Mouse (Mus musculus): ENCODE measurements around the gene Csk. TPM values are rescaled to one million over a fixed set of nuclear protein-coding genes. Genes with fewer than 3 reads are reported as not detected.

Csk gene
- polyA plus RNA-seq, 1 experiment, result 79.3 TPM

- Histone ChIP-seq H3K4me1 (ENCODE audit: control insufficient read depth, insufficient read depth, low read length) (peaks cover 2% of the 10 kb centered on the region; the same call in 1 of the 2 replicates), H3K4me3 (replicated peaks; ENCODE audit: extremely low read depth, low read depth, low read length) (no peak overlapping the region)
- TF ChIP-seq POLR2A (IDR thresholded peaks at IDR 0.05; ENCODE audit: borderline replicate concordance, extremely low read depth, low read depth, low read length) (no peak), CTCF (IDR thresholded peaks at IDR 0.05; ENCODE audit: insufficient read depth, low read length) (no peak)
- DNase-seq, result no peak
- 76% methylated on average over 3 of the region's 3 CpGs for WGBS
Measured at GRCm38 (mm10) chr9:57584991-57585390, 68.4 kb downstream of the Csk start.

GRCm38 (mm10) chr9:57577144-57577849, 76.1 kb downstream of the Csk start:
- no peak for TF ChIP-seq POLR2A (IDR thresholded peaks at IDR 0.05; ENCODE audit: borderline replicate concordance, extremely low read depth, low read depth, low read length)
- TF ChIP-seq CTCF (IDR thresholded peaks at IDR 0.05; ENCODE audit: insufficient read depth, low read length), result no peak
- H3K4me3 ChIP-seq (replicated peaks; ENCODE audit: extremely low read depth, low read depth, low read length), result no peak overlapping the region
- WGBS, result 68% methylated on average over 6 of the region's 6 CpGs
- no peaks in the 10 kb centered on the region for H3K4me1 ChIP-seq (ENCODE audit: control insufficient read depth, insufficient read depth, low read length)
- DNase-seq, result no peak

Other genes starting within 250 kb of the Csk start
- gene Ppcdc, start 213.5 kb downstream of the Csk start, polyA plus RNA-seq (2012; rRNA removed), result 30.8 and 36.1 TPM in 2 replicates
- gene Scamp5, start 185.6 kb downstream of the Csk start, polyA plus RNA-seq (2012; rRNA removed), result 10.9 and 12.0 TPM in 2 replicates
- 1.6 and 2.0 TPM in 2 replicates for gene Rpp25, start 149.6 kb downstream of the Csk start, polyA plus RNA-seq (2012; rRNA removed)
- 166 and 181 TPM in 2 replicates for gene Cox5a, start 132.4 kb downstream of the Csk start, polyA plus RNA-seq (2012; rRNA removed)
- gene Fam219b, start 116.1 kb downstream of the Csk start, polyA plus RNA-seq (2012; rRNA removed), result 9.5 and 16.9 TPM in 2 replicates
- gene Mpi, start 100.9 kb downstream of the Csk start, polyA plus RNA-seq (2012; rRNA removed), result 18.1 and 28.4 TPM in 2 replicates
- gene Scamp2, start 92.7 kb downstream of the Csk start, polyA plus RNA-seq (2012; rRNA removed), result 83.0 and 103 TPM in 2 replicates
- 23.2 and 34.2 TPM in 2 replicates for gene Ulk3, start 64.2 kb downstream of the Csk start, polyA plus RNA-seq (2012; rRNA removed)
- gene Cplx3, start 47.4 kb downstream of the Csk start, polyA plus RNA-seq (2012; rRNA removed), result not detected in 2 replicates
- gene Lman1l, start 32.9 kb downstream of the Csk start, polyA plus RNA-seq (2012; rRNA removed), result 0.06 and 0.08 TPM in 2 replicates
- gene Cyp1a2, start 30.1 kb upstream of the Csk start, polyA plus RNA-seq (2012; rRNA removed), result 0.23 and 0.44 TPM in 2 replicates
- gene Cyp1a1, start 34.3 kb upstream of the Csk start, polyA plus RNA-seq (2012; rRNA removed), result 28.8 and 37.7 TPM in 2 replicates
- gene Edc3, start 54.9 kb upstream of the Csk start, polyA plus RNA-seq (2012; rRNA removed), result 17.6 and 19.4 TPM in 2 replicates
- gene Clk3, start 112.2 kb upstream of the Csk start, polyA plus RNA-seq (2012; rRNA removed), result 95.5 and 159 TPM in 2 replicates
- 16.4 and 16.6 TPM in 2 replicates for gene Arid3b, start 183.2 kb upstream of the Csk start, polyA plus RNA-seq (2012; rRNA removed)

Data from lung, adult 2 months (tissue).